Comparison of ENCODE assay signal across 17 mouse cellular contexts in genomic region chr1:153456137-153456536, GRCm38 (mm10). TPM values are rescaled to one million over a fixed set of nuclear protein-coding genes. Genes with fewer than 3 reads are reported as not detected.
A peak's percentile ranks its signal among the peaks of the same experiment; 100 is the strongest.
DNase-seq lines count a peak whose midpoint lies in the region; ATAC-seq and TF ChIP-seq lines count a peak whose summit lies in the region.
"Had no signal": no experiment of that assay in that cellular context is flagged by ENCODE, and none has a peak within 500 bp of the region (broad histone marks: within the 10 kb centered on the region; RNA-seq: fewer than 3 reads in every experiment).

No protein-coding gene starts in this region.

- WGBS in embryonic facial prominence, embryonic 11.5 days: 92% methylated on average over 5 of the region's 5 CpGs
- 92% methylated on average over 5 of the region's 5 CpGs for WGBS in embryonic facial prominence, embryonic 10.5 days
- WGBS in kidney, embryonic 14.5 days: 84% methylated on average over 5 of the region's 5 CpGs
- WGBS in midbrain, embryonic 12.5 days: 89% methylated on average over 5 of the region's 5 CpGs
- 90% methylated on average over 5 of the region's 5 CpGs for WGBS in midbrain, postnatal 0 days
- 86% methylated on average over 5 of the region's 5 CpGs for WGBS in limb, embryonic 15.5 days

- TF ChIP-seq CTCF in midbrain, postnatal 0 days (IDR thresholded peaks at IDR 0.05): no peak

- no peak overlapping the region for H3K9ac ChIP-seq in embryonic facial prominence, embryonic 11.5 days (replicated peaks; ENCODE audit: low read length)
- no peak overlapping the region for H3K9ac ChIP-seq in kidney, embryonic 14.5 days (ENCODE audit: low read depth, low read length)
- H3K9ac ChIP-seq in midbrain, embryonic 12.5 days (replicated peaks): no peak overlapping the region
- no peak overlapping the region for H3K9ac ChIP-seq in midbrain, postnatal 0 days (replicated peaks; ENCODE audit: low read length, poor library complexity, severe bottlenecking)
- H3K9ac ChIP-seq in limb, embryonic 15.5 days: no peak overlapping the region
- H3K9ac ChIP-seq: heart, embryonic 13.5 days; lung, embryonic 15.5 days had no signal

- peak; percentile 32; the same call in 1 of the 2 replicates for ATAC-seq in embryonic facial prominence, embryonic 11.5 days (replicated peaks; ENCODE audit: insufficient number of reproducible peaks, low FRiP score, low TSS enrichment, low read depth)
- ATAC-seq in kidney, embryonic 14.5 days (ENCODE audit: low FRiP score, low TSS enrichment): peak; percentile 32; the same call in 1 of the 2 replicates
- peak; percentile 50; the same call in 1 of the 2 replicates for ATAC-seq in midbrain, embryonic 12.5 days (ENCODE audit: low FRiP score, low read depth)
- ATAC-seq in midbrain, postnatal 0 days (ENCODE audit: low FRiP score): no peak
- 0 out of 2 replicates have a peak, but pooled peaks have one; percentile 24 for ATAC-seq in limb, embryonic 15.5 days (ENCODE audit: insufficient number of reproducible peaks, low FRiP score, low TSS enrichment, low read depth)
- no peak for ATAC-seq in inflammation-experienced regulatory T-cells, adult 6 months

- peaks cover 21% of the 10 kb centered on the region for H3K36me3 ChIP-seq in embryonic facial prominence, embryonic 11.5 days (replicated peaks; ENCODE audit: control insufficient read depth, insufficient read depth, low read depth, low read length)
- H3K36me3 ChIP-seq in embryonic facial prominence, embryonic 10.5 days (replicated peaks): peaks cover 98% of the 10 kb centered on the region
- peaks cover 81% of the 10 kb centered on the region for H3K36me3 ChIP-seq in kidney, embryonic 14.5 days (ENCODE audit: control insufficient read depth, insufficient read depth, low read length)
- peaks cover 67% of the 10 kb centered on the region for H3K36me3 ChIP-seq in midbrain, embryonic 12.5 days
- peaks cover 36% of the 10 kb centered on the region for H3K36me3 ChIP-seq in midbrain, postnatal 0 days (ENCODE audit: insufficient read depth, low read length)
- peaks cover 71% of the 10 kb centered on the region for H3K36me3 ChIP-seq in limb, embryonic 15.5 days

- H3K4me2 ChIP-seq in embryonic facial prominence, embryonic 11.5 days (ENCODE audit: low read depth, low read length): no peak overlapping the region
- H3K4me2 ChIP-seq in kidney, embryonic 14.5 days (replicated peaks; ENCODE audit: low read depth, low read length): no peak overlapping the region
- H3K4me2 ChIP-seq in midbrain, embryonic 12.5 days (replicated peaks): no peak overlapping the region
- H3K4me2 ChIP-seq in midbrain, postnatal 0 days (ENCODE audit: low read depth, low read length, poor library complexity, severe bottlenecking): no peak overlapping the region
- H3K4me2 ChIP-seq in limb, embryonic 15.5 days: no peak overlapping the region
- H3K4me2 ChIP-seq: heart, embryonic 13.5 days; lung, embryonic 15.5 days had no signal

- H3K9me3 ChIP-seq in embryonic facial prominence, embryonic 11.5 days (replicated peaks; ENCODE audit: control insufficient read depth, low read length): no peaks in the 10 kb centered on the region
- H3K9me3 ChIP-seq in embryonic facial prominence, embryonic 10.5 days: no peaks in the 10 kb centered on the region
- no peaks in the 10 kb centered on the region for H3K9me3 ChIP-seq in kidney, embryonic 14.5 days (ENCODE audit: control insufficient read depth, low read length)
- H3K9me3 ChIP-seq in midbrain, embryonic 12.5 days: no peaks in the 10 kb centered on the region
- no peaks in the 10 kb centered on the region for H3K9me3 ChIP-seq in midbrain, postnatal 0 days (ENCODE audit: low read length)
- no peaks in the 10 kb centered on the region for H3K9me3 ChIP-seq in limb, embryonic 15.5 days
- H3K9me3 ChIP-seq: heart, embryonic 13.5 days; lung, embryonic 15.5 days had no signal

- H3K27me3 ChIP-seq in embryonic facial prominence, embryonic 11.5 days (ENCODE audit: control insufficient read depth, insufficient read depth, low read length): no peaks in the 10 kb centered on the region
- H3K27me3 ChIP-seq in embryonic facial prominence, embryonic 10.5 days (replicated peaks; ENCODE audit: low read depth, poor library complexity, severe bottlenecking): no peaks in the 10 kb centered on the region
- H3K27me3 ChIP-seq in kidney, embryonic 14.5 days (ENCODE audit: control insufficient read depth, insufficient read depth, low read length): no peaks in the 10 kb centered on the region
- no peaks in the 10 kb centered on the region for H3K27me3 ChIP-seq in midbrain, embryonic 12.5 days
- no peaks in the 10 kb centered on the region for H3K27me3 ChIP-seq in midbrain, postnatal 0 days (ENCODE audit: insufficient read depth, low read length)
- H3K27me3 ChIP-seq in limb, embryonic 15.5 days: no peaks in the 10 kb centered on the region
- H3K27me3 ChIP-seq: heart, embryonic 13.5 days; lung, embryonic 15.5 days had no signal

- no peak overlapping the region for H3K4me3 ChIP-seq in embryonic facial prominence, embryonic 11.5 days (ENCODE audit: low read depth, low read length)
- no peak overlapping the region for H3K4me3 ChIP-seq in embryonic facial prominence, embryonic 10.5 days
- H3K4me3 ChIP-seq in kidney, embryonic 14.5 days (ENCODE audit: low read length): no peak overlapping the region
- no peak overlapping the region for H3K4me3 ChIP-seq in midbrain, embryonic 12.5 days
- H3K4me3 ChIP-seq in midbrain, postnatal 0 days (ENCODE audit: low read depth, low read length): no peak overlapping the region
- no peak overlapping the region for H3K4me3 ChIP-seq in limb, embryonic 15.5 days
- H3K4me3 ChIP-seq: heart, embryonic 13.5 days; lung, embryonic 15.5 days; myocyte had no signal

- DNase-seq in embryonic facial prominence, embryonic 11.5 days (ENCODE audit: low spot score): no peak
- DNase-seq in embryonic facial prominence, embryonic 10.5 days (ENCODE audit: low spot score): no peak
- no peak for DNase-seq in kidney, adult 11 months
- DNase-seq in midbrain, postnatal 0 days (ENCODE audit: low spot score): no peak
- DNase-seq: adrenal gland, postnatal 25 days; cerebellum, adult 8-10 months; gastrocnemius, postnatal 36 days; layer of hippocampus, postnatal 36 days; right cerebral cortex, postnatal 25 days; thymus, postnatal 36 days had no signal

- no peak overlapping the region for H3K27ac ChIP-seq in embryonic facial prominence, embryonic 11.5 days (replicated peaks; ENCODE audit: low read depth, low read length)
- no peak overlapping the region for H3K27ac ChIP-seq in embryonic facial prominence, embryonic 10.5 days (replicated peaks)
- H3K27ac ChIP-seq in kidney, embryonic 14.5 days (ENCODE audit: low read depth, low read length): no peak overlapping the region
- H3K27ac ChIP-seq in midbrain, embryonic 12.5 days (replicated peaks): no peak overlapping the region
- H3K27ac ChIP-seq in midbrain, postnatal 0 days (ENCODE audit: low read depth, low read length): no peak overlapping the region
- H3K27ac ChIP-seq in limb, embryonic 15.5 days: no peak overlapping the region
- H3K27ac ChIP-seq: heart, embryonic 13.5 days; lung, embryonic 15.5 days had no signal

- no peaks in the 10 kb centered on the region for H3K4me1 ChIP-seq in embryonic facial prominence, embryonic 11.5 days (ENCODE audit: control insufficient read depth, insufficient read depth, low read length)
- H3K4me1 ChIP-seq in embryonic facial prominence, embryonic 10.5 days: no peaks in the 10 kb centered on the region
- no peaks in the 10 kb centered on the region for H3K4me1 ChIP-seq in kidney, embryonic 14.5 days (ENCODE audit: control insufficient read depth, insufficient read depth, low read length)
- no peaks in the 10 kb centered on the region for H3K4me1 ChIP-seq in midbrain, embryonic 12.5 days
- H3K4me1 ChIP-seq in midbrain, postnatal 0 days (ENCODE audit: insufficient read depth, low read length): no peaks in the 10 kb centered on the region
- H3K4me1 ChIP-seq in limb, embryonic 15.5 days: no peaks in the 10 kb centered on the region
- H3K4me1 ChIP-seq: heart, embryonic 13.5 days; lung, embryonic 15.5 days had no signal

RNA-seq across cellular contexts. Expression of gene Shcbp1l, which starts 31.2 kb away (rescaled TPM):
- polyA plus RNA-seq in embryonic facial prominence, embryonic 11.5 days (2014; fragmentation: Nextera tagmentation; extraction: Ambion mirVana): 0.25 and 0.45 TPM in 2 replicates
- 0.20 and 0.34 TPM in 2 replicates for polyA plus RNA-seq in embryonic facial prominence, embryonic 10.5 days (2016; fragmentation: Nextera tagmentation; extraction: Ambion mirVana)
- polyA plus RNA-seq in kidney, embryonic 14.5 days (2014; fragmentation: Nextera tagmentation; extraction: Ambion mirVana): 0.58 and 0.71 TPM in 2 replicates
- 0.17 and 0.22 TPM in 2 replicates for polyA plus RNA-seq in midbrain, embryonic 12.5 days (2016; fragmentation: Nextera tagmentation; extraction: Ambion mirVana)
- 0.93 and 2.6 TPM in 2 replicates for total RNA-seq in midbrain, postnatal 0 days (2014; rRNA removed)
- 1.2 and 1.3 TPM in 2 replicates for polyA plus RNA-seq in midbrain, postnatal 0 days (2015; fragmentation: Nextera tagmentation; extraction: Ambion mirVana)
- polyA plus RNA-seq in limb, embryonic 15.5 days (2015; fragmentation: Nextera tagmentation; extraction: Ambion mirVana): 0.12 and 0.15 TPM in 2 replicates
- under 1 TPM; 0.28 to 0.54 (median 0.52) TPM for polyA plus RNA-seq in inflammation-experienced regulatory T-cells, adult 6 months (2017; shearing (Covaris generic))
- total RNA-seq: gastrocnemius, postnatal 36 days had no signal
- polyA plus RNA-seq: myocyte had no signal

RNA-seq across cellular contexts. Expression of gene Dhx9, which starts 31.3 kb away (rescaled TPM):
- 25.6 and 26.6 TPM in 2 replicates for polyA plus RNA-seq in embryonic facial prominence, embryonic 11.5 days (2014; fragmentation: Nextera tagmentation; extraction: Ambion mirVana)
- polyA plus RNA-seq in embryonic facial prominence, embryonic 10.5 days (2016; fragmentation: Nextera tagmentation; extraction: Ambion mirVana): 43.2 and 44.3 TPM in 2 replicates
- 46.2 and 52.2 TPM in 2 replicates for polyA plus RNA-seq in kidney, embryonic 14.5 days (2014; fragmentation: Nextera tagmentation; extraction: Ambion mirVana)
- 50.3 and 53.9 TPM in 2 replicates for polyA plus RNA-seq in midbrain, embryonic 12.5 days (2016; fragmentation: Nextera tagmentation; extraction: Ambion mirVana)
- 53.7 and 134 TPM in 2 replicates for total RNA-seq in midbrain, postnatal 0 days (2014; rRNA removed)
- 20.3 and 30.0 TPM in 2 replicates for polyA plus RNA-seq in midbrain, postnatal 0 days (2015; fragmentation: Nextera tagmentation; extraction: Ambion mirVana)
- polyA plus RNA-seq in limb, embryonic 15.5 days (2015; fragmentation: Nextera tagmentation; extraction: Ambion mirVana): 22.2 and 29.0 TPM in 2 replicates
- polyA plus RNA-seq in inflammation-experienced regulatory T-cells, adult 6 months (2017; shearing (Covaris generic)): 10 to 100 TPM; 24.1 to 31.8 (median 26.8) TPM

Comparison
In these comparisons a context has a peak if more than half of its experiments do, and no peak if none do; other contexts are left out.
1. ATAC-seq: peak in embryonic facial prominence, embryonic 11.5 days (single experiment), kidney, embryonic 14.5 days (single experiment), midbrain, embryonic 12.5 days (single experiment) and limb, embryonic 15.5 days (single experiment); none in midbrain, postnatal 0 days (single experiment) and inflammation-experienced regulatory T-cells, adult 6 months (single experiment).